Mouse (Mus musculus): Measurements from ENCODE around the gene Rprml.

Rprml gene

DNA sequence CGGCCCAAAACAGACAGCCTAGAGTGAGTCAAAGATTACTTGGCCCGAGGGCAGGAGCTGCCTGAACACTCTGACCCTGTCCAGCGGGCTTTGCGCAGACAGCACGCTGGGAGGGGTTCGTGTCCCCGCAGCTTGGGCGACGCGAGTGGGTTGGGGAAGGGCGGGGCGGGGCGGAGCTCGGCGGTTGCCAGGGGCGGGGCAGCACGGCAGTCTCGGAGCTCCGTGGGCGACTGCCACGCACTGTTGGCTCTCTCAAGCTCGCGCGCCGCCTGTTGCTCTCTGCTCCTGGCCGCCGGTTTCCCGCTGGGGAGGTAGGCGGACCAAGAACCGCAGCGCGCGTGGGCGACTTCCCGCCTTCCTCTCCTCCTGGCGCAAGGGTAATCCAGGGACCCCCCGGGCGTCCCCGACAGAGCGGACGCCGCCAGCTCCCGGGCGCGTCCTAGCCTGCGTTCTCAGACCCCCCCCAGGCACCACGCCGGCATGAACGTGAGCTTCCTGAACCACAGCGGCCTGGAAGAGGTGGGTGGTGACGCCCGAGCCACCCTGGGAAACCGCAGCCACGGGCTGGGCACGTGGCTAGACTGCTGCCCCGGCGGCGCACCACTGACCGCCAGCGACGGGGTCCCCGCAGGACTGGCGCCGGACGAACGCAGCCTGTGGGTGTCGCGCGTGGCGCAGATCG lies at the start of gene Rprml:
Gene Rprml, plus strand, starts transcription at position 270 of the 682 bp plus-strand sequence.
- DNase-seq (ENCODE audit: low spot score in 2 of 2), result no peak

DNA sequence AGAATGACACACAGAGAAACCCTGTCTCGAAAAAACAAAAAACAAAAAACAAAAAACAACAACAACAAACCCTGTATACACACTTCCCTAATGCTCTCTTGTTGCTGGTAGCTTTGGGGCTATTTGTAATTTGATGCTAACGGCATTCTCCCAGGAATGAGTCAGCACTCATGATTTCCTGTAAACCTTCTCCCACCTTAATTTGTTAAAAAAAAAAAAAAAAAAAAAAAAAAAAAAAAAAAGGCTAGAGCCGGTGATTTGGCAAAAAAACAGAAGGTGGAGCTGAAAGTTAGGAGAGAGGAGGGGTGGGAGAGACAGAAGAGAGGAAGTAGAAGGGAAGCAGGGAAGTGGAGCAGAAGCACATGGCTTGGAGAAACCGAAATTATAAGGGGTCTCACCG lies 42.8 kb upstream of the Rprml start:
- DNase-seq (ENCODE audit: low spot score in 2 of 2), result no peak

DNA sequence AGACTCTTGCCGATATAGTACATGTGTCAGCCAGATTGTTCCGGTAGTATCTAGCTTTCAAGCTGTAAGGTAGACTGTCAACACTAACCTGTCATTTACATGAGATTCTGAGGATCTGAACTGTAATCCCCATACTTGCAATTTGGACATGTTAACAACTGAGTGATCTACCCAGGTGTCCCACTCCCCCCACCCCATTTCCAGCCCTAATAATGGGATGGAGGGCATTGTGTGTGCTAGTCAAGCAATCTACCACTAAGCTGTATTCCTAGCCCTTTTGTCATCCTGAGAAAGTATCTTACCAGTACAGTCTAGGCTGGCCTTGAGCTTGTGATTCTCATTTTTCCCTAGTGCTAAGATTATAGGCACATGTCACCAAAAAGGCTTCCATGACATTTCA lies 38.6 kb upstream of the Rprml start:
- no peak for DNase-seq (ENCODE audit: low spot score in 2 of 2)

DNA sequence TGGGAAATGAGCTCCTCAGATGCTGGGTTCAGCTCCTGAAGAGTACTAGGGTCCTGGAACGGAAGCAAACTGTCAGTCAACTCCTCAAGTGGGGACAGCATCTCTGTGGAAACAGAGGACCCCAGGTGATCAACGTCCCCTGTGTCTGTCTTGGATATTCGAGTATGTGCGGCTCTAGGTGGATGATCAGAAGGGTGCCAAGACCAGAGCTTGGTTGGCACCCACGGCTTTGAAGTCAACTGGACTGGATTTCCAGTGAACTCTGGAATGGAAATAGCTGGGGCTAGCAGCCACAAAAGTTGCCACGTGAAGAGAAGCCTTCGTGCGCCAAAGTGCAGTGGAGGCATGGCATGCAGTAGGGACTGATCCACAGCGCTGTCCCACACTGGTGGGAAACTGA lies 28.3 kb upstream of the Rprml start, which contains the start of gene Gm884:
Gene Gm884, minus strand, starts transcription at position 101 of the 400 bp plus-strand sequence.
- DNase-seq (ENCODE audit: low spot score in 2 of 2), result no peak

- no peak for DNase-seq (ENCODE audit: low spot score in 2 of 2)
Measured at GRCm38 (mm10) chr11:103627453-103627852, 21.9 kb upstream of the Rprml start.

DNA sequence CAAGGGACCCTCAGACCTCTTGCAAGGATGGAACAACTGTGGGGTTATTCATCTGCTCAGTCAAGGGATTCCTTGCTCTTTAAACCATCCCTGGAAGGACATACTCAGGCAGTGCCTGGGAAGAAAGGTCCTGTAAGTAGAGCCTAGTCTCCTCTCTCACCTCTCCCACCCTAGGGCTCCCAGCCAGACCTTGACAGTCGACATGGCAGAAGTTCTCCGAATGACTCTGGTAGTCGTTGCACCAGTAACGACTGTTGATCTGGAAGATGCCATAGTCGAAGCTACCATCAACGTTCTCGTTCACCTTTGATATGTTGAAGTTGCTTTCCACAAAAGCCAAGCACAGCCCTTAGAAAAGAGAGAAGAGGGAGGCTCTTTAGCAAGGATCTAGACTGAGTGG lies 14.6 kb upstream of the Rprml start:
- no peak for DNase-seq (ENCODE audit: low spot score in 2 of 2)

DNA sequence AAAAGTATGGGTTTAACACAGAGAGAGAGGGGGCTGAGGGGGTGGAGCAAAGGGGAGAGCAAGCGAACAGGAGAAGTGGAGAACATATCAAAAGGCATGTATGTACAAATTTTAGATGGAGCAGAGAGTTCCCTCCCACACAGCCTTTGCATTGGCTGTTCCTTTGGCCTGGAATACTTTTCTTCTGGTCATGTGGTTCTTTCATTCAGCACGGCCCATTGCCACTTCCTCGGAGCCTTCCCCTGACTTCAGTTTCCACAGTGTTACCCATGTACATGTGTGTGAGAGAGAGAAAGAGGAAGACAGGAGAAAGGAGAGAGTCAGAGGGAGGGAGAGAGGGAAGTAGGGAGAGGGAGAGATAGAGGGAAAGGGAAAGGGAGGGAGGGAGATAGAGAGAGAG lies 13.9 kb upstream of the Rprml start:
- no peak for DNase-seq (ENCODE audit: low spot score in 2 of 2)

DNA sequence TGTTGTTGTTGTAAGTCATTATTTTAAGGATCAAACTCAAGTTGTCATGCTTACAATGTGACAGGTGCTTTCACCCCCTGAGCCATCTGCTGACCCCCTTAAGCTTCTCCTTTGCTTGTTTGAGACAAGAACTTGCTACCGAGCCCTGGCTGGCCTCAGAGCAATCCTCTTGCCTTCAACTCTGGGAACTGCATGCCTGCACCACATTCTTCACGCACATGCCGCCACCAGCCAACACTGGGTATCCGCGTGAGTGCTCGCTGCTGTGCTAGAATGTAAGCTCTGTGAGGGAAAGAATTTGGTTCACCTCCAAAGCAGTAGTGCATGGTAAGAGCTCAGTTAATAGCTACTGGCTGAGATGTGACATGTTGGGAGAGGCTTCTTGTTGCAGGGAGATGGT lies 13.1 kb upstream of the Rprml start:
- no peak for DNase-seq (ENCODE audit: low spot score in 2 of 2)

DNA sequence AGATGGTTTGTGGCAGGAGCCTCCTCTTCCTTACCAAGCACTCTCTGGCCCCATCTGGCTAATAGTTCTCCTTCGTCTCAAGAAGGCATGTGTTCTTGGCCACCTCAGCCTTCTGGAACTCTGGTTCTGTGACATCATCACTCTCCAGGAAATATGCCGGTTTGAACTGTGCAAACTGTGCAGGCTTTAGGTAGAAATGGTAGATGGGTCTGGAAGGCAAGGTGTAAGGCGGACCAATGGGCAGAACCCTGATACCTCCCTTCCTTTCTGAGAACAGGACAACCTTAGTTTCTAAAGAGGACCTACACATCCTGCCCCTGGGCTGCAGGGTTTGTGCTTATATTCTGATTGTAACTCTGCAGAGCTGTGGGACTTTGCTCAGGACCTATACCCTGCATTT lies 10.6 kb upstream of the Rprml start, which contains the start of gene Lyzl6:
Gene Lyzl6, minus strand, starts transcription at position 101 of the 400 bp plus-strand sequence.
- DNase-seq (ENCODE audit: low spot score in 2 of 2), result no peak

DNA sequence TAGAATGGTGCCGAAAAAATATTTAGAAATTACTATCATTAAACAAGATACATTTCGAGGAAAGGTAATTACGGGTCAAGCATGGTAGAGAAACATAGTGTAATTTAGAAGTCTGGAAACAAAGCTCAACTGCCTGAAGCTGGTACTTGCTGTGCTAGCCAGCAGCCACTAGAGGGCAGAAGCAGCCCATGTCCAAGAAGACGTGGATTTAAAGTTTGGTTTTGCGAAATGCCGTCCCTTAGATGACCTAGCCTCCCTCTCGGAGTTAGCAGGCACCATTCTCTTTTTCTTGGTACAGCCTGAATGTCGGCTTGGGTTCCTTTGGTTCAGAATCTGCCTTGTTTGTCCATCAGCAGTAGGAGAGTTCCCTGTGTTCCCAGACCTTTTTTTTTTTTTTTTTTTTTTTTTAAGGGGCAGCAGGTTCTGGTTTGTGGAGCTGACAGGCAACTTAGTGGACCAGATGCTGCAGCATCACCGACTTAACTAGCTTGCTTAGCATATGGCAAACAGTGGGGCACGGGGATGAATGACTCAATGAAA lies 9.9 kb upstream of the Rprml start:
- DNase-seq (ENCODE audit: low spot score in 2 of 2), result no peak

DNA sequence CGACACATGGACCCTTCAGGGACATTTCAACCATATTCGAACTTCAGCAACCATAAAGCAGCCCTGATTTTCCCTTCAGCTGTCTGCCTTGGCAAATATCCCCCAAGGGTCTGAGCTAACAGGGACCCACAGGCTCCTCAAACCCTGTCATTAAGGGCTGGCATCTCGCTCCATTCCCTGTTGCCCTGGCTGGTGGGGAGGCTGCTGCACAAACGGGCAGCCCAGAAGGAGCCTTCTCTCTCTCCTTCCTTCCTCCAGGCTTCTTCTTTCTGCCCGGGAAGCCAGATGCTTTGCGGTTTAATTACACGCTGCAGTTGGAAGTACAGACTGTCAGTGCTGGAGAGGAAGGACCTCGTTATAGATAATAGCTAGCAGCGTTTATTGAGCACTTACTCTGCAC lies 6.2 kb upstream of the Rprml start:
- DNase-seq (ENCODE audit: low spot score in 2 of 2), result no peak

DNA sequence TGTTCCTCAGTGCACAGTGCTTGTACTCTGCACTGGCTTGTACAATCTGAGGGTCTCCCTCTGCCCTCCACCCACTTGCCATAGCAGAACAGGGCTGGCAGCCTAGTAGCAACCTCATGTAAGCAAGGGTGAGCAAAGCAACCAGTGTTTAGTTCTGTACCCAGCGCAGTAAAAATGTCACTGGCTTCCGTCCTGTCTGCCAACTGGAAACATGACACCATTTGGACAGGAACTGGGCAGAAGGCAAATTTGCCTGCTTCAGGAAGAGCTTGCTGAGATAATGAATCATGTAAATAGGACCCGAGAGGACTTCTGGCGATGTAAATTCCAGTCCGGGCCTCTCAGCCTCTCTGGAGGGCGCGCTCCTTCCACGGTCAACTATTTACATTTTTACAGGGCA lies 3.6 kb upstream of the Rprml start:
- DNase-seq (ENCODE audit: low spot score in 2 of 2), result no peak

GRCm38 (mm10) chr11:103646301-103646700 lies 3.1 kb upstream of the Rprml start:
- DNase-seq (ENCODE audit: low spot score in 2 of 2), result no peak

- DNase-seq (ENCODE audit: low spot score in 2 of 2), result no peak
Measured at GRCm38 (mm10) chr11:103647921-103648620, 1.3 kb upstream of the Rprml start.

DNA sequence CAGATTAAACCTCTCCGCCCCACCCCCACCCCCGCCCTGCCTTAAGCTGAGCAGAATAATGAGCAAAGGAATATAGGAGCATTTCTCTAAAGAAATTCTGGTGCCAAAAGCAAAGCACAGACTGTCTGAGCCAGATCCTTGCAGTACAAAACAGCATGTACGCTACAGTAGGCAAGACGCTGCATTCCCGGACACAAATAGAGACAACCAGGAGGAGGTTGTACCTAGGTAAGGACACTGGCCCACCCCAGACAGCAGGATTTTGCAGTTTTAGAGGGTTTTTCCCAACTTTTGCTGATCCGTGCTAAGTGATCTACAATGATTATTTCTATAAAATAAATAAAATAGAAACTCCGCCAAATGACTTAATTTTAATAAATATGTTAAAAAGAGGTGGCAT lies 714 bp upstream of the Rprml start:
- DNase-seq (ENCODE audit: low spot score in 2 of 2), result no peak

- no peak for DNase-seq (ENCODE audit: low spot score in 2 of 2)
Measured at GRCm38 (mm10) chr11:103649983-103650493, 668 bp downstream of the Rprml start.

DNA sequence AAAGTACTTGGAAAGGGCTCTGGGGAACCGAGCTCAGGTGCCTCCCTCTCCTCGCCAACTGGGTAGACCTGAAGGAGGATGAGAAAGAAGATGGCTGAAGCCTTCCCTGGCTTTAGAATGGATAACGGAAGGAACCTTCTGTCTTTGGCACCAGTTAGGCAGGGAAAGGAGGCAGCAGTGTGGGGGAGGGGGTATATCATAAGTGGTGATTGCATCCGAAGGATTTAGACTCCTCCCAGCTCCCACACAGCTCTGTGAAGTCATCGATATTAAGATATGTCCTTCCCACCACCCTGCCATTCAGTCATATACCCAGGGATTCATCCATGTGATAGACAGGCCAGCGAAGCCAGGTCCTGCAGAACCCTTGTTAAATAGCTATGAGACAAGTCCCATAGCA lies 2.1 kb downstream of the Rprml start:
- no peak for DNase-seq (ENCODE audit: low spot score in 2 of 2)

DNA sequence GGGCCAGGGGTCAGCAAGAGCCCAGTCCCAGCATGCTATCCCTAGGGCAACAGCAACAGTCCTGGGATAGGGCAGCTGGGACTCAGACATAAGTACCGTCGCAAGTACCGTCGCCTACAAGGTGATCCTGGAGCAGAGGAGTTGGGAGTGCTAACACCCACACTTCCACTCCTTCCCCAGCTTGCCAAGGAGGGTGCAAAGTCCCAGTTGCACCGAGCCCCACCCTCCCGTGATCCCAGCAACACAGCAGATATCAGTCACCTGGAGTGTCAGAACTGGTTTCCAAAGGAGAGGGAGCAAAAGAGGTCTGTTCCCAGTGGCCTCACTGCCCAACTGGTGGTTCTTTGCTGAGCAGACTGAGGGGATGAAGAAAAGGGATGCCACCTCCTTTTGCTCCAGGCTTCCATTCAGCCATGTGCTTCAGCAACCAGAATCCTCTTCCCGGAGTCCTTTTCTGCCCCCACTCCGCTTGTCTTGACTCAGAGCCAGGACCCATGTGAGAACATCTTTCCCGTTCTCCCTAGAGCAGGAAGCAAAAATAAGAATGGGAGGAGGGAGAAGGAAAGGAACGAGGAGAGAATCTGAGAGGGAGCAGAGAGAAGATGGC lies 4.1 kb downstream of the Rprml start:
- no peak for DNase-seq (ENCODE audit: low spot score in 2 of 2)

DNA sequence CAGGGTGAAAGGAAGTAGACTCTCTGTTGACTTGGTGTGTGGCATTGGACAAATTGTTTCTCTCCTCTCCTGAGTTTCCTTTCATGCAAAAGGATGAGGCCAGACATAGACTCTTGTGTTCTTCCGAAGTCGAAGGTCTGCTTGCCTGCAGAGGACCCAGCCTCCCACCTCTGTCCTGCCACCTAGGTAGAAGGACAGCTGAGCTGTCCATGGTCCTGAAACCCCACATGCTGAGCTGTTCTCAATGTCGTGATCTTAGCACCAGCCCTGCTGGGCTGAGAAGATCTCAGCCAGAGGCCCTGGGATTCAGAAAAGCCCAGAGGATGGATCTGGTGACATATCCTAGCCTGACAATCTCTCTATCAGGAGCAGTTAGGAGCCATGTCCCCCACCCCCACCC lies 7.2 kb downstream of the Rprml start:
- no peak for DNase-seq (ENCODE audit: low spot score in 2 of 2)

GRCm38 (mm10) chr11:103658189-103658588 lies 8.8 kb downstream of the Rprml start:
- no peak for DNase-seq (ENCODE audit: low spot score in 2 of 2)

GRCm38 (mm10) chr11:103661863-103662262 lies 12.5 kb downstream of the Rprml start:
- no peak for DNase-seq (ENCODE audit: low spot score in 2 of 2)

- DNase-seq (ENCODE audit: low spot score in 2 of 2), result no peak
Measured at GRCm38 (mm10) chr11:103662546-103662945, 13.2 kb downstream of the Rprml start.

Measured in spleen, postnatal 36 days (tissue).